Mouse (Mus musculus) forebrain, embryonic 11.5 days (tissue): ENCODE results near the gene Tirap. TPM values are rescaled to one million over a fixed set of nuclear protein-coding genes. Genes with fewer than 3 reads are reported as not detected.

Source experiments
- ATAC-seq: fragments of 200-750 bp; cut with Nextera tagmentation; replicated peaks from 2 replicates; pipeline ENCODE4 v1.8.0; 2017; ENCODE audit warnings: moderate TSS enrichment; ENCODE audit not compliant: low FRiP score
- DNase-seq: peaks from one replicate; pipeline ENCODE4 v3.0.0-alpha.2; 2017; ENCODE audit warnings: low spot score
- H3K27ac ChIP-seq: fragments of 300-500 bp; sonication (generic); 2 replicates; pipeline ENCODE4 v1.5.1; 2014; ENCODE audit warnings: low read depth, low read length
- H3K27me3 ChIP-seq: fragments of 300-500 bp; sonication (generic); 2 replicates; pipeline ENCODE4 v1.6.1; 2014; ENCODE audit warnings: mild to moderate bottlenecking, low read length, mixed read lengths; ENCODE audit not compliant: control insufficient read depth, insufficient read depth
- H3K36me3 ChIP-seq: fragments of 300-500 bp; sonication (generic); 2 replicates; pipeline ENCODE4 v1.6.1; 2014; ENCODE audit warnings: mild to moderate bottlenecking, low read length, moderate library complexity, mixed read lengths; ENCODE audit not compliant: control insufficient read depth, insufficient read depth
- H3K4me1 ChIP-seq: fragments of 300-500 bp; sonication (generic); replicated peaks from 2 replicates; pipeline ENCODE4 v1.6.1; 2014; ENCODE audit warnings: low read length, mixed read lengths; ENCODE audit not compliant: control insufficient read depth, insufficient read depth
- H3K4me2 ChIP-seq: fragments of 300-500 bp; sonication (generic); 2 replicates; pipeline ENCODE4 v1.6.1; 2014; ENCODE audit warnings: low read depth, mild to moderate bottlenecking, low read length, moderate library complexity, mixed read lengths; ENCODE audit not compliant: severe bottlenecking
- H3K4me3 ChIP-seq: fragments of 300-500 bp; sonication (generic); 2 replicates; pipeline ENCODE4 v1.5.1; 2014; ENCODE audit warnings: low read depth, low read length
- H3K9ac ChIP-seq: fragments of 300-500 bp; sonication (generic); 2 replicates; pipeline ENCODE4 v1.6.1; 2014; ENCODE audit warnings: low read length
- H3K9me3 ChIP-seq: fragments of 300-500 bp; sonication (generic); 2 replicates; pipeline ENCODE4 v1.6.1; 2016; ENCODE audit warnings: low read length, mixed read lengths; ENCODE audit not compliant: control insufficient read depth
- WGBS: fragments of 180-500 bp; shearing (Covaris S2); extraction: QIAGEN DNeasy Blood & Tissue Kit; methylation state at CpG from one replicate; pipeline ENCODE4 v1.1.7; 2014; 5-methylcytosine and 5-hydroxymethylcytosine counted together
- polyA plus RNA-seq: library from polyadenylated mRNA; unstranded; fragments of >200 nt; fragmentation: Nextera tagmentation; extraction: Ambion mirVana; gene quantifications from 2 replicates; pipeline ENCODE4 v1.2.1, GENCODE M21; 2014

The Tirap gene
- polyA plus RNA-seq, 1 experiment from 2014 or later: 17.1 TPM

DNA sequence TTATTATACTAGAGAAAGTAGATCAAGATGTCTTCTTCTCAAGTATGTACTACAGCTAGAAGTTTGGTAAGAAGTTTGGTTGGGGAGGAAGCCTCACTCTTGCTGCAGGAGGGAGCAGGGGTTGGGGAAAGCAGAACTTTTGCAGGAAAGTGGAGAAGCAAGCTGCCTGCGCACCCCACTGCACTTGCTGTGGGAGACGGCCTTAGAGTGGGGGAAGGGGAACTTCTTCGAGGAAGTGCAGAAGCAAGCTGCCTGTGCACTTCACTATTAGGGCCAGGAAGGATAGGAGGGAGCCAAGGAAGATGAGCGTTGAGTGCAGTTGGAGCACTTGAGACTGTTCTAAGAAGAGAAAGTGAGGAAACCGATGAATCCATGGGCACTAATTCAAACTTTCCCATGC, 16.7 kb downstream of the Tirap start:
- Histone ChIP-seq H3K4me2 (no peak overlapping the region), H3K4me3 (no peak overlapping the region), H3K4me1 (no peaks in the 10 kb centered on the region), H3K9ac (no peak overlapping the region), H3K27me3 (no peaks in the 10 kb centered on the region), H3K36me3 (no peaks in the 10 kb centered on the region), H3K27ac (no peak overlapping the region), H3K9me3 (no peaks in the 10 kb centered on the region)
- DNase-seq (no peak), ATAC-seq (no peak)
- whole genome bisulfite sequencing: 72% methylated on average over 5 of the region's 5 CpGs

DNA sequence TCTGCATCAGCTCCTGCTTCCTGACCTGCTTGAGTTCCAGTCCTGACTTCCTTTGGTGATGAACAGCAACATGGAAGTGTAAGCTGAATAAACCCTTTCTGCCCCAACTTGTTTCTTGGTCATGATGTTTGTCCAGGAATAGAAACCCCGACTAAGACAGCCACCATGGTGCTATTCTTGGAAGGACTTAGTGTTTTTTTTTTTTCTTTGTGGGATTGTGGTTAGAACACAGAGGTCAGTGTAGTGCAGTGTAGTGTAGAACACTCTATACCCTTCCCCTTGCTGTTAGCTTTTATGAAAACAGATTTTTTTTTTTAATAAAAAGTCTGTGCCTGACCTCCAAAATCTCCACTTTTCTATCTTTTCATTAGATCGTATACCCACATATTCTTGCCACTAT, 17.3 kb downstream of the Tirap start:
- no peaks in the 10 kb centered on the region for H3K9me3 ChIP-seq
- H3K36me3 ChIP-seq: no peaks in the 10 kb centered on the region
- no peak overlapping the region for H3K4me2 ChIP-seq
- H3K27me3 ChIP-seq: no peaks in the 10 kb centered on the region
- WGBS: 86% methylated on average over 2 of the region's 2 CpGs
- DNase-seq (no peak), ATAC-seq (no peak)
- no peaks in the 10 kb centered on the region for H3K4me1 ChIP-seq
- no peak overlapping the region for H3K27ac ChIP-seq
- no peak overlapping the region for H3K9ac ChIP-seq
- no peak overlapping the region for H3K4me3 ChIP-seq

DNA sequence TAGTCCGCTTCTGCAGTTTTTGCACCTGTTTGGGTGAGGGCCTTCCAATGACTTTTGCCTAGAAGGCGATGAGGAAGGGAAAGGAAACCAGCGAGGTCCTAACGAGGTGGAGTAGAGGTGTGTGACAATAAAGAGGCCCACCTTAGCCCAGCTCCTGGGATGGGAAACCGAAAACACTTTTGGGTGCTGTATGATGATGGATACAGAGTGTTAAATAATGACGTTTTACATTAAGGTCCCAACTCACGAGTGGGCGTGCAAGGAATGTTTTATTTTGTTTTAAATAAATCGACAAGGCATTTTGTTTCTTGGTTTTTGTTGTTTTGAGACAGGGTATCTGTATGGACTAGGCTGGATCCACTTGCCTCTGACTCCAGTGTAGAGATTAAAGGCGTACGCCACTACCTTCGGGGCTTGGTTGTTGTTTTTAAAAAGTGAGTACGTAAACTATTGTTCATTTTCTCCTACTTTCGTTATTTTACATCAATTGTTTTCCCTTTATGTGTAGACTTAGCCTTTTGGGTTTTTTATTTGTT, 23.9 kb downstream of the Tirap start:
- Histone ChIP-seq H3K36me3 (no peaks in the 10 kb centered on the region), H3K27ac (no peak overlapping the region), H3K4me1 (no peaks in the 10 kb centered on the region), H3K9me3 (no peaks in the 10 kb centered on the region), H3K4me2 (peak overlapping the region; percentile 57), H3K4me3 (peak overlapping the region; percentile 59), H3K27me3 (no peaks in the 10 kb centered on the region), H3K9ac (peak overlapping the region; percentile 44; the same call in 1 of the 2 replicates)
- 48% methylated on average over 14 of the region's 14 CpGs for WGBS
- DNase-seq: no peak
- peak; percentile 40 for ATAC-seq

DNA sequence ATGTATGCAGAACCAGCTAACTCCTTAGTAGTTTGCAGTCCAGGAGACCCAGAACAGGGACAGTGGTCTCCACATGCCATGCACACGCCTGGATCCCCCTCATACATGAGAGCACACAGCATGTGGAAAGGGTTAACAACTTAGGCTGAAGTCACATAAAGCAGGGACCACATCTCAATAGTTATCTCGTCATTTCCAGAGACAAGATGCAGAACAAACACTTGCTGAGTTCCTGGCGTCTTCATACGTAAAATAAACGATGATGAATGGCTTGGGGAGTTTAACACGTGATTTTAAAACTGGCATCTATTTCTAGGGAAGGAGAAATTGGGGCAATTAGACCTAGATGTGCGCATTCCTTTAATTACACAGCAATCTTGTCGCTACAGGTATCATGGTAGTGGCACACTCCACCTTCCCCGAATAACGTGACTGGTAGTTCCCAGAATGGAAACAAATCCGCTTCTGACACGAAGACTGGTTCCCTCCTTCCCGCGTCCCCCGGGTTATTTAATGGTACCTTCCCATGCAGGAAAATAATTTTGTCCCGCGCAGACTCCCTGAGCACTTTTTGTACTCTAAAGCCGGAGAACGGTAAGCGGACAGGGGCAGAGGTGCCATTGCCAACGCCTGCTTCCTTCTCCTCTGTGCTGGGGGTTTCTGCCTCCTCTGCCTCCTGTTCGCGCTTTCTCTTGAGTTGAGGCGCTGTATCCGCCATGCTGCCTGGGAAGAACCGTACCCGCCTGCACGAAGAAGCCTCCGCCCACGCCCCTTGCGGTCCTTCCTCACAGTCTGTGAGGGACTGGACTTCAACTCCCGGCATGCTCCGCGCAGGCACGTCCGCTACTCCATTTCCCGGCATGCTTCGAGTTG, 24.6 kb downstream of the Tirap start, which contains the start of gene Dcps:
Dcps (minus strand) TSS at position 811 of the 873 bp plus-strand sequence.
- H3K27me3 ChIP-seq: no peaks in the 10 kb centered on the region
- H3K4me1 ChIP-seq: no peaks in the 10 kb centered on the region
- peak; percentile 94 for DNase-seq
- peak; percentile 98 for ATAC-seq
- H3K36me3 ChIP-seq: no peaks in the 10 kb centered on the region; the same call in 1 of the 2 replicates
- WGBS: under 1% methylated on average over 38 of the region's 38 CpGs
- peak within 1 kb of the TSS; percentile 57 for H3K4me2 ChIP-seq
- peak within 1 kb of the TSS; percentile 41; the same call in 1 of the 2 replicates for H3K27ac ChIP-seq
- peak within 1 kb of the TSS; percentile 79 for H3K9ac ChIP-seq
- H3K9me3 ChIP-seq: no peaks in the 10 kb centered on the region
- H3K4me3 ChIP-seq: peak within 1 kb of the TSS; percentile 59

DNA sequence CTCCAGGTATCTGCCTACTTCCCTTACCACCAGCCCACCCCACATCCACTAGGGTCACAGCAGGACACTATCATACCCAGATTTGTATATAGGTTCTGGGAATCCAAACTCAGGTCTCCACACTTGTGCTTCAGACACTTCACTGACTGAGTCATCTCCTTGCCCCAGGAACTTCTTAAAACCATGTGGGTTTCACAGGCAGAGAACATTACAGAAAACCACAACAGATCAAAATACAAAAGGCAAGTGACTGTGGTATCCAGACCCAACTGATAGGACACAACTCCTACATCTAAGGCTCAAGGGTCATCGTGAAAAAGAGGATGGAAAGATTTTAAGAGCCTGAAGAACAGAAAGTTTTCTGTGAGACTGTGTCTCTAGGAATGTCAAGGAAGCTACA, 26.8 kb downstream of the Tirap start:
- no peak overlapping the region for H3K4me3 ChIP-seq
- no peak for ATAC-seq
- 94% methylated on average over 1 of the region's 1 CpGs for WGBS

DNA sequence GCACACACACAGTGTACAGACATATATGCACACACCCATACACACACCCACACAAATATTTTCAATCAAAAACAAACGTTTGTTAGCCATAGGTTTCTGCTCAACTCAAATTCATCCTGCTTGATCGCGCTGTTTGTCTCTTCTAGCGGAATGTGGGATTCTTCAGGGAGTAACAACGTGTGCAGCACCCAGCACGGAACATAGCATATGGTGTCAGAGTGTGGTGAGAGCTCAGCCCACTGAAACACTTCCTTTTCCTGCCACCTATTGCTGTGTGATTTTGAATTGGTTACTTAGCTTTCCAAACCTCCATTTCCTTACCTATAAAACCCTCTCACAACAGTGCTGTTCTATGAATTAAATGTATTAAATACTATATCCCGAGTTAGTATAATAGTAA, 30.0 kb downstream of the Tirap start:
- no peak for ATAC-seq
- Histone ChIP-seq H3K4me2 (no peak overlapping the region), H3K36me3 (no peaks in the 10 kb centered on the region; the same call in 1 of the 2 replicates)

More for the DNA sequence above, 26.8 kb downstream of the Tirap start:
- Histone ChIP-seq H3K36me3 (no peaks in the 10 kb centered on the region; the same call in 1 of the 2 replicates), H3K9me3 (no peaks in the 10 kb centered on the region), H3K4me1 (no peaks in the 10 kb centered on the region), H3K27me3 (no peaks in the 10 kb centered on the region), H3K4me2 (no peak overlapping the region), H3K27ac (no peak overlapping the region), H3K9ac (no peak overlapping the region)
- DNase-seq: no peak

DNA sequence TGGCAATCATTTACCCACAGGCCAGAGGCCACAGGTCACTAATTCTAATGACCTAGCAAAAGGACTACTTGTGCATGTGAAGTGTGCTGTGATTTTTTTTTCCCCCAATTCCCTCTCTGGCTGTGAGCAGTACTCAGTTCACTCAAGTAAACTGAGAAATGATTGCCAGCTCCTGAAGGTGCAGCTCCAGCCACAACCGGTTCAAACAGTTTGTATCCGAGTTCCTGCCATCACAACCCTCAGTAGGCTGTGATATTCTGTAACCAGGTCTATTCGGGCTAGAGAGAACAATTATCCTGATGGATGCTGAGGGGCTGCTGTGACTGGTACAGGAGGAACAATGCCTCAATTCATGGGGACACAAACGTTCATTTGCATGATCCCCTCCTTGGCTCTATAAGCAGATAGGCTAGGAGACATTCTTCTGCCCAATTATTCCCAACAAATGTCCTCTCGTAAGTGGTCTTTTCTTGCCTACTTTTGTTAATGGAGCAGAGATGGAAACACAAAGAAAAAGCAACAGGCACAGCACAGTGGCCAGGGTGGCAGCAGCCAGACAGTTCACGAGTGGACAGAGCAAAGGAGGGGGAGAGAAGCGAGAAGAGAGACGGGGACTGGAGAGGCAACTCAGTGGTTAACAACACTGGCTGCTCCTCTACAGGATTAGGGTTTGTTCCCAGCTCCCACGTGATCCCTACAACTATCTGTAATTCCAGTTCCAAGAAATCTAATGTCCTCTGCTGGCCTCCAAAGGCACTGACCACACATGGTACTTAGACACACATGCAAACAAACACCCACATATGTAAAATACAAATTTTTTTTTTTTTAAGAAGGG, 33.1 kb downstream of the Tirap start:
- WGBS: 11% methylated on average over 9 of the region's 9 CpGs
- no peak overlapping the region for H3K4me3 ChIP-seq
- H3K27me3 ChIP-seq: no peaks in the 10 kb centered on the region
- no peak overlapping the region for H3K9ac ChIP-seq
- H3K27ac ChIP-seq: peak overlapping the region; percentile 72
- H3K36me3 ChIP-seq: no peaks in the 10 kb centered on the region; the same call in 1 of the 2 replicates
- DNase-seq (peak; percentile 51), ATAC-seq (peak; percentile 88)
- peak overlapping the region; percentile 3; the same call in 1 of the 2 replicates for H3K4me2 ChIP-seq
- peaks cover 10% of the 10 kb centered on the region; the same call in 1 of the 2 replicates for H3K4me1 ChIP-seq
- H3K9me3 ChIP-seq: no peaks in the 10 kb centered on the region

More for the DNA sequence above, 30.0 kb downstream of the Tirap start:
- H3K4me1 ChIP-seq: peaks cover 10% of the 10 kb centered on the region; the same call in 1 of the 2 replicates
- no peaks in the 10 kb centered on the region for H3K27me3 ChIP-seq
- no peak overlapping the region for H3K27ac ChIP-seq
- no peak overlapping the region for H3K9ac ChIP-seq
- no peak overlapping the region for H3K4me3 ChIP-seq
- WGBS: 91% methylated on average over 7 of the region's 7 CpGs
- no peak for DNase-seq
- no peaks in the 10 kb centered on the region for H3K9me3 ChIP-seq

DNA sequence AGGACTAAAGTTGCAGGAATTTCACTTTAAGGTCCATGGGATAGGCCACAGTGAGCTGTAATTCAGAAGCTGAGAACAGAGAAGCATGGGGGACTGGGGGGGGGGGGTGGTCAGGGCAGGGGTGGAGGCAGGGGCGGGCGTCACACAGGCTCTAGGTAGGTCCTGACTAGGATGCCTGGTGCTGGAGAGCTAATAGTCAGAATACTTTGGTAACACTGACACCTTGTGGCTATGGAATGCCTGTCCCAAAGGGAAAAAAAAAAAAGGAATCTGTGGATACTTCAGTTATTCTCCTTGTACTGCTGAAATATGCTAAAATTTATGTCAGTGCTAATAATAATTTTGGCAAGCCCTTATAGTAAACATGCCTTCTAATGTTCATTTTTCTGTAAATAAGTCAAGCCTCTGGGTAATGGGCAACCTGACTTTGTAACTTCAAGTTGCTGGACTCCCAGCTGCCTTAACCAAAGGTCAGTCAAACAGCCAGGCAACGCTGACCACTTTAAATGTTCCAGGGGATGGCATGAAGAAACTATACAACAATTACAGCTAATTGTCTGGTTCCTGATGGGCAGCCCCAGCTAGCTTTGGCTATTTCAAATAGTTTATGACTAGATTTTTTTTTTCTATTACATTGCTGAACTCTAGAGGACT, 33.8 kb downstream of the Tirap start:
- WGBS: 27% methylated on average over 3 of the region's 3 CpGs
- peaks cover 10% of the 10 kb centered on the region; the same call in 1 of the 2 replicates for H3K4me1 ChIP-seq
- ATAC-seq (peak; percentile 47), DNase-seq (no peak)
- H3K27me3 ChIP-seq: no peaks in the 10 kb centered on the region
- H3K36me3 ChIP-seq: no peaks in the 10 kb centered on the region; the same call in 1 of the 2 replicates
- H3K9me3 ChIP-seq: no peaks in the 10 kb centered on the region
- H3K4me2 ChIP-seq: no peak overlapping the region
- peak overlapping the region; percentile 72 for H3K27ac ChIP-seq
- H3K4me3 ChIP-seq: no peak overlapping the region
- no peak overlapping the region for H3K9ac ChIP-seq
